32 mouse cellular contexts compared by ENCODE assay signal in genomic region chr7:142159366-142159765, GRCm38 (mm10). TPM values are rescaled to one million over a fixed set of nuclear protein-coding genes. Genes with fewer than 3 reads are reported as not detected.
DNase-seq lines count a peak whose midpoint lies in the region; ATAC-seq and TF ChIP-seq lines count a peak whose summit lies in the region.
"Had no signal": no experiment of that assay in that cellular context is flagged by ENCODE, and none has a peak within 500 bp of the region (broad histone marks: within the 10 kb centered on the region; RNA-seq: fewer than 3 reads in every experiment).

No protein-coding gene starts in this region.

- no peak overlapping the region for H3K27ac ChIP-seq in midbrain, embryonic 10.5 days (replicated peaks)
- H3K27ac ChIP-seq in midbrain, embryonic 11.5 days (ENCODE audit: low read depth, low read length) = no peak overlapping the region
- no peak overlapping the region for H3K27ac ChIP-seq in lung, postnatal 0 days (ENCODE audit: low read length)
- H3K27ac ChIP-seq: embryonic facial prominence, embryonic 13.5 days; embryonic facial prominence, embryonic 15.5 days; forebrain, embryonic 10.5 days; forebrain, embryonic 12.5 days had no signal

- no peaks in the 10 kb centered on the region for H3K36me3 ChIP-seq in midbrain, embryonic 10.5 days
- H3K36me3 ChIP-seq in midbrain, embryonic 11.5 days (ENCODE audit: control insufficient read depth, insufficient read depth, low read length) = no peaks in the 10 kb centered on the region
- no peaks in the 10 kb centered on the region for H3K36me3 ChIP-seq in lung, postnatal 0 days (ENCODE audit: insufficient read depth, low read length)
- H3K36me3 ChIP-seq: embryonic facial prominence, embryonic 13.5 days; embryonic facial prominence, embryonic 15.5 days; forebrain, embryonic 10.5 days; forebrain, embryonic 12.5 days; G1E had no signal

- 91% methylated on average over 3 of the region's 3 CpGs for WGBS in midbrain, embryonic 10.5 days
- 91% methylated on average over 3 of the region's 3 CpGs for WGBS in midbrain, embryonic 11.5 days
- 94% methylated on average over 3 of the region's 3 CpGs for WGBS in lung, postnatal 0 days

- H3K27me3 ChIP-seq in midbrain, embryonic 10.5 days (ENCODE audit: low read depth, poor library complexity, severe bottlenecking) = no peaks in the 10 kb centered on the region
- H3K27me3 ChIP-seq in midbrain, embryonic 11.5 days (ENCODE audit: control insufficient read depth, insufficient read depth, low read length) = no peaks in the 10 kb centered on the region
- no peaks in the 10 kb centered on the region for H3K27me3 ChIP-seq in lung, postnatal 0 days (replicated peaks; ENCODE audit: insufficient read depth, low read length)
- H3K27me3 ChIP-seq: embryonic facial prominence, embryonic 13.5 days; embryonic facial prominence, embryonic 15.5 days; forebrain, embryonic 12.5 days had no signal

- no peak for TF ChIP-seq EP300 in lung, postnatal 0 days (IDR thresholded peaks at IDR 0.05)

- no peak overlapping the region for H3K9ac ChIP-seq in midbrain, embryonic 11.5 days (ENCODE audit: low read length)
- H3K9ac ChIP-seq in lung, postnatal 0 days (replicated peaks; ENCODE audit: low read depth) = no peak overlapping the region
- H3K9ac ChIP-seq: embryonic facial prominence, embryonic 13.5 days; embryonic facial prominence, embryonic 15.5 days; forebrain, embryonic 12.5 days had no signal

- H3K4me1 ChIP-seq in midbrain, embryonic 10.5 days = no peaks in the 10 kb centered on the region
- H3K4me1 ChIP-seq in midbrain, embryonic 11.5 days (ENCODE audit: control insufficient read depth, insufficient read depth, low read length) = no peaks in the 10 kb centered on the region
- no peaks in the 10 kb centered on the region for H3K4me1 ChIP-seq in lung, postnatal 0 days (ENCODE audit: insufficient read depth, low read depth, low read length)
- H3K4me1 ChIP-seq: embryonic facial prominence, embryonic 13.5 days; embryonic facial prominence, embryonic 15.5 days; forebrain, embryonic 10.5 days; forebrain, embryonic 12.5 days had no signal

- no peak overlapping the region for H3K4me3 ChIP-seq in midbrain, embryonic 10.5 days
- no peak overlapping the region for H3K4me3 ChIP-seq in midbrain, embryonic 11.5 days (ENCODE audit: low read depth, low read length)
- no peak overlapping the region for H3K4me3 ChIP-seq in lung, postnatal 0 days (ENCODE audit: low read depth, low read length)
- H3K4me3 ChIP-seq: embryonic facial prominence, embryonic 13.5 days; embryonic facial prominence, embryonic 15.5 days; erythroblast, embryonic 14.5 days; forebrain, embryonic 10.5 days; forebrain, embryonic 12.5 days had no signal

- no peak overlapping the region for H3K4me2 ChIP-seq in midbrain, embryonic 11.5 days
- no peak overlapping the region for H3K4me2 ChIP-seq in lung, postnatal 0 days (replicated peaks; ENCODE audit: low read depth, low read length)
- H3K4me2 ChIP-seq: embryonic facial prominence, embryonic 13.5 days; embryonic facial prominence, embryonic 15.5 days; forebrain, embryonic 12.5 days had no signal

- no peak for TF ChIP-seq CTCF in lung, postnatal 0 days (IDR thresholded peaks at IDR 0.05)

- ATAC-seq in midbrain, embryonic 11.5 days (ENCODE audit: low FRiP score) = no peak
- no peak for ATAC-seq in lung, postnatal 0 days
- ATAC-seq: activated CD4-positive, CD25-positive, alpha-beta regulatory T cell, adult 4 months; CD4-positive, CD25-positive, alpha-beta regulatory T cell, adult 4 months; forebrain, embryonic 14.5 days; forebrain, embryonic 16.5 days; Patski had no signal

- DNase-seq in adrenal gland, adult (ENCODE audit: inconsistent age in 2 of 2, low spot score in 1 of 2) = peak; percentile 27 to 32
- DNase-seq in adrenal gland, adult 18-20 months (ENCODE audit: low spot score in 2 of 2) = no peak
- DNase-seq in adrenal gland, postnatal 10 days = peak; percentile 18
- no peak for DNase-seq in adrenal gland, adult 8-10 months
- peak; percentile 3 for DNase-seq in midbrain, embryonic 10.5 days (ENCODE audit: low spot score)
- no peak for DNase-seq in midbrain, embryonic 11.5 days (ENCODE audit: low spot score, missing footprints)
- DNase-seq in adrenal gland, postnatal 36 days = peak; percentile 17 to 66
- DNase-seq in lung, postnatal 0 days (ENCODE audit: low spot score) = no peak
- DNase-seq: B cell, adult 2 months; cerebellum, adult 11 months; cerebellum, adult 18-20 months; cerebellum, adult 8-10 months; cerebellum, adult 9-11 months; cerebellum, postnatal 14 days; cerebellum, postnatal 36 days; embryo, embryonic 11 days had no signal

- no peaks in the 10 kb centered on the region for H3K9me3 ChIP-seq in midbrain, embryonic 10.5 days (replicated peaks)
- H3K9me3 ChIP-seq in midbrain, embryonic 11.5 days (ENCODE audit: control insufficient read depth, low read length) = no peaks in the 10 kb centered on the region
- no peaks in the 10 kb centered on the region for H3K9me3 ChIP-seq in lung, postnatal 0 days (ENCODE audit: low read length)
- H3K9me3 ChIP-seq: embryonic facial prominence, embryonic 13.5 days; embryonic facial prominence, embryonic 15.5 days; forebrain, embryonic 10.5 days; forebrain, embryonic 12.5 days; G1E had no signal

RNA-seq across cellular contexts. Expression of gene Gm29735, which starts 2.5 kb away (rescaled TPM):
- total RNA-seq in adrenal gland, adult 18-20 months (2021) = not detected
- not detected for total RNA-seq in adrenal gland, postnatal 10 days (2021)
- not detected for total RNA-seq in adrenal gland, adult 8-10 months (2022)
- not detected in 2 replicates for polyA plus RNA-seq in midbrain, embryonic 10.5 days (2016; fragmentation: Nextera tagmentation; extraction: Ambion mirVana)
- not detected in 2 replicates for polyA plus RNA-seq in midbrain, embryonic 11.5 days (2014; fragmentation: Nextera tagmentation; extraction: Ambion mirVana)
- not detected for total RNA-seq in adrenal gland, postnatal 36 days (2021)
- not detected in 2 replicates for polyA plus RNA-seq in lung, postnatal 0 days (2015; fragmentation: Nextera tagmentation; extraction: Ambion mirVana)
- total RNA-seq: CH12.LX; common myeloid progenitor, adult 5-6 weeks; G1E had no signal
- polyA plus RNA-seq: activated CD4-positive, CD25-positive, alpha-beta regulatory T cell, adult 4 months; brain, embryonic 14.5 days; CD4-positive, CD25-positive, alpha-beta regulatory T cell, adult 4 months; embryonic facial prominence, embryonic 11.5 days; embryonic facial prominence, embryonic 13.5 days; erythroblast, embryonic 14.5 days; forebrain, embryonic 10.5 days; forebrain, embryonic 12.5 days; forebrain, embryonic 14.5 days; forebrain, embryonic 16.5 days; frontal cortex, adult 2 months; G1E; Patski had no signal

RNA-seq across cellular contexts. Expression of gene Gm4553, which starts 6.2 kb away (rescaled TPM):
- total RNA-seq in adrenal gland, adult 18-20 months (2021) = not detected
- not detected for total RNA-seq in adrenal gland, postnatal 10 days (2021)
- not detected for total RNA-seq in adrenal gland, adult 8-10 months (2022)
- polyA plus RNA-seq in midbrain, embryonic 10.5 days (2016; fragmentation: Nextera tagmentation; extraction: Ambion mirVana) = not detected in 2 replicates
- polyA plus RNA-seq in midbrain, embryonic 11.5 days (2014; fragmentation: Nextera tagmentation; extraction: Ambion mirVana) = not detected in 2 replicates
- total RNA-seq in adrenal gland, postnatal 36 days (2021) = not detected
- not detected in 2 replicates for polyA plus RNA-seq in lung, postnatal 0 days (2015; fragmentation: Nextera tagmentation; extraction: Ambion mirVana)
- total RNA-seq: CH12.LX; common myeloid progenitor, adult 5-6 weeks; G1E had no signal
- polyA plus RNA-seq: activated CD4-positive, CD25-positive, alpha-beta regulatory T cell, adult 4 months; brain, embryonic 14.5 days; CD4-positive, CD25-positive, alpha-beta regulatory T cell, adult 4 months; embryonic facial prominence, embryonic 11.5 days; embryonic facial prominence, embryonic 13.5 days; erythroblast, embryonic 14.5 days; forebrain, embryonic 10.5 days; forebrain, embryonic 12.5 days; forebrain, embryonic 14.5 days; forebrain, embryonic 16.5 days; frontal cortex, adult 2 months; G1E; Patski had no signal

RNA-seq across cellular contexts. Expression of gene Gm45337, which starts 15.0 kb away (rescaled TPM):
- not detected for total RNA-seq in adrenal gland, adult 18-20 months (2021)
- not detected for total RNA-seq in adrenal gland, postnatal 10 days (2021)
- not detected for total RNA-seq in adrenal gland, adult 8-10 months (2022)
- polyA plus RNA-seq in midbrain, embryonic 10.5 days (2016; fragmentation: Nextera tagmentation; extraction: Ambion mirVana) = not detected in 2 replicates
- polyA plus RNA-seq in midbrain, embryonic 11.5 days (2014; fragmentation: Nextera tagmentation; extraction: Ambion mirVana) = not detected in 2 replicates
- total RNA-seq in adrenal gland, postnatal 36 days (2021) = not detected
- not detected in 2 replicates for polyA plus RNA-seq in lung, postnatal 0 days (2015; fragmentation: Nextera tagmentation; extraction: Ambion mirVana)
- total RNA-seq: CH12.LX; common myeloid progenitor, adult 5-6 weeks; G1E had no signal
- polyA plus RNA-seq: activated CD4-positive, CD25-positive, alpha-beta regulatory T cell, adult 4 months; brain, embryonic 14.5 days; CD4-positive, CD25-positive, alpha-beta regulatory T cell, adult 4 months; embryonic facial prominence, embryonic 11.5 days; embryonic facial prominence, embryonic 13.5 days; erythroblast, embryonic 14.5 days; forebrain, embryonic 10.5 days; forebrain, embryonic 12.5 days; forebrain, embryonic 14.5 days; forebrain, embryonic 16.5 days; frontal cortex, adult 2 months; G1E; Patski had no signal

RNA-seq across cellular contexts. Expression of gene Krtap5-2, which starts 16.4 kb away (rescaled TPM):
- total RNA-seq in adrenal gland, adult 18-20 months (2021) = not detected
- not detected for total RNA-seq in adrenal gland, postnatal 10 days (2021)
- not detected for total RNA-seq in adrenal gland, adult 8-10 months (2022)
- polyA plus RNA-seq in midbrain, embryonic 10.5 days (2016; fragmentation: Nextera tagmentation; extraction: Ambion mirVana) = not detected in 2 replicates
- polyA plus RNA-seq in midbrain, embryonic 11.5 days (2014; fragmentation: Nextera tagmentation; extraction: Ambion mirVana) = not detected in 2 replicates
- total RNA-seq in adrenal gland, postnatal 36 days (2021) = not detected
- not detected in 2 replicates for polyA plus RNA-seq in lung, postnatal 0 days (2015; fragmentation: Nextera tagmentation; extraction: Ambion mirVana)
- total RNA-seq: CH12.LX; common myeloid progenitor, adult 5-6 weeks; G1E had no signal
- polyA plus RNA-seq: activated CD4-positive, CD25-positive, alpha-beta regulatory T cell, adult 4 months; brain, embryonic 14.5 days; CD4-positive, CD25-positive, alpha-beta regulatory T cell, adult 4 months; embryonic facial prominence, embryonic 11.5 days; embryonic facial prominence, embryonic 13.5 days; erythroblast, embryonic 14.5 days; forebrain, embryonic 10.5 days; forebrain, embryonic 12.5 days; forebrain, embryonic 14.5 days; forebrain, embryonic 16.5 days; frontal cortex, adult 2 months; G1E; Patski had no signal

RNA-seq across cellular contexts. Expression of gene Gm39115, which starts 23.5 kb away (rescaled TPM):
- total RNA-seq in adrenal gland, adult 18-20 months (2021) = not detected
- not detected for total RNA-seq in adrenal gland, postnatal 10 days (2021)
- total RNA-seq in adrenal gland, adult 8-10 months (2022) = not detected
- polyA plus RNA-seq in midbrain, embryonic 10.5 days (2016; fragmentation: Nextera tagmentation; extraction: Ambion mirVana) = not detected in 2 replicates
- not detected in 2 replicates for polyA plus RNA-seq in midbrain, embryonic 11.5 days (2014; fragmentation: Nextera tagmentation; extraction: Ambion mirVana)
- total RNA-seq in adrenal gland, postnatal 36 days (2021) = not detected
- polyA plus RNA-seq in lung, postnatal 0 days (2015; fragmentation: Nextera tagmentation; extraction: Ambion mirVana) = not detected in 2 replicates
- total RNA-seq: CH12.LX; common myeloid progenitor, adult 5-6 weeks; G1E had no signal
- polyA plus RNA-seq: activated CD4-positive, CD25-positive, alpha-beta regulatory T cell, adult 4 months; brain, embryonic 14.5 days; CD4-positive, CD25-positive, alpha-beta regulatory T cell, adult 4 months; embryonic facial prominence, embryonic 11.5 days; embryonic facial prominence, embryonic 13.5 days; embryonic facial prominence, embryonic 15.5 days; erythroblast, embryonic 14.5 days; forebrain, embryonic 10.5 days; forebrain, embryonic 12.5 days; forebrain, embryonic 14.5 days; forebrain, embryonic 16.5 days; frontal cortex, adult 2 months; G1E; Patski had no signal

Comparison
In these comparisons a context has a peak if more than half of its experiments do, and no peak if none do; other contexts are left out.
1. DNase-seq: peak in adrenal gland, adult (2 of 2), adrenal gland, postnatal 10 days (single experiment), midbrain, embryonic 10.5 days (single experiment) and adrenal gland, postnatal 36 days (2 of 2); none in adrenal gland, adult 18-20 months (0 of 2), adrenal gland, adult 8-10 months (single experiment), midbrain, embryonic 11.5 days (single experiment) and lung, postnatal 0 days (single experiment).